Mouse (Mus musculus): ENCODE data around the gene Gpt2. TPM values are rescaled to one million over a fixed set of nuclear protein-coding genes. Genes with fewer than 3 reads are reported as not detected.

The Gpt2 gene
- total RNA-seq, 2 experiments from 2014 or later, result 50.3 to 70.2 TPM

DNA sequence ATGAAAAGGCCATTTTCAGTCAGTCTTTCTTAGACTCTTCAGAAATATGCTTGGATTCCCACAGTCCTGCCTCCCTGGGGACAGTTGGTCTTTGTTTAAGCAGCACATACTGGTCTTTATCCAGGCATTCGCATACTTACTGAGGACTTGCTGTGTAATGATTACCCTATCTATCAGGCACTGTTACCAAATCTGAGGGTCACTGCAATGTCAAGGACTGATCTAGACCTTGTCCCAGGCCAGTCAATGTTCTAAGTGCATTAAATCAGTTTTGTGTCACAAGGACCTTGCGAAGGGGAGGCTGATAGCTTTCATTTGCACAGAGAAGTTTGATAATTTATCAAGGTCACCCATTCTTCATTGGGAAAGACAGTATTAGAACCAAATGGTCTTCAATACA, 14.0 kb upstream of the Gpt2 start:
- DNase-seq (ENCODE audit: low spot score in 2 of 2), result no peak
- intact Hi-C loops (cut with DNase I), result no loop called here

DNA sequence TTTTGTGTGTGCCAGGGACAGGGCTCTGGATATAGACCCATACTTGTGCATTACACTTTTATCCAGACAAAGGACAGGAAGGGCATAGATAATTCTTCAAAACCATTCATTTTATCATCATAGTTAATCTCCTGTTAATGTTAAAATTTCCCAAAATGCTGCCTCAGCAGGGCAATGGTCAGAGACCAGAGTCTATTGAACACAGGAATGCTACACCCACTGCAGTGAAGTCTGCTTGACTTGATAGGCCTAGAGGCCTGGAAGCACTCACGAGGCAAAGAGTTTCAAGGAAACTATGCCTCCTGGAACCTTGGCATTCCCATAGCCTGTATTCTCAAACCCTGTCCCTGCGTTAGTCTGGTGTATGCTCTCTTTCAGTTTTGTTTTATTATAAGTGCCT, 12.7 kb upstream of the Gpt2 start:
- intact Hi-C loops (cut with DNase I), result no loop called here

DNA sequence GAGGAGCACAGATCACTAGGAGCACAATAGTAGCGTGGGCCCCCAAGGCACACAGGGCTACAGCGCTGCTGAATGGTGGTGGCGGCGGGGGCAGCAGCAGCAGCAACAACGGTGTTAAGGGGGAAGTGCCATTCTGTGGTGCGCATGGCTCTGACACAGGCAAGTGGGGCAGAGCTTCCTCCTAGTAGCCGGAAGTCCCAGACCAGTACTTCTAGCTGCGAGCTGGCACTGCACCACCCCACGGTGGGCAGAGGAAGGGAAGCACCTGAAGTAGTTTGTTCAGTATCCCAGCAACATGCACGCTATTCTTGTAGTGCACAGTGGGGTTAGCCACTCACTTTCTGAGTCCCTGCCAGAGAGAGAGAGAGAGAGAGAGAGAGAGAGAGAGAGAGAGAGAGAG, 10.5 kb upstream of the Gpt2 start:
- peak; percentile 21 to 50 for DNase-seq (ENCODE audit: low spot score in 2 of 2)
- intact Hi-C loops (cut with DNase I), result no loop called here

More for the DNA sequence above, 12.7 kb upstream of the Gpt2 start:
- no peak for DNase-seq (ENCODE audit: low spot score in 2 of 2)

DNA sequence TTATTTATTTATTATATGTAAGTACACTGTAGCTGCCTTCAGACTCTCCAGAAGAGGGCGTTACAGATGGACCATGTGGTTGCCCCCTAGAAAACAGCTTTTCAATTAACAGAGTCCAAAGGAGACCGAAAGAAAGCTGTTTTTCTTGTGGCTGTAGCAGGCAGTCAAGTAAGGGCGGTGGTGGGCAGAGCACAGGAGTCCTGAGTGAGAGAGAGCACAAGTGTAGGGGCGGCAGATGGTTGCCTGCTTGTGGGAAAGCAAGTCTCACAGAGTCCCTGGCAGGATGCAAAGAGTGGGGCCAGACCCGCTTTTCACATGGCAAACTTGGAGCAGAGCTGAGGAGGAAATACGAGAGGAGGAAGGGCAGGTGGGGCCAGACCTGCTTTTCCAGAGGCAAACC, 9.9 kb upstream of the Gpt2 start:
- intact Hi-C loops (cut with DNase I), result no loop called here
- peak in 1 of 2 experiments; percentile 35 for DNase-seq (ENCODE audit: low spot score in 2 of 2)

DNA sequence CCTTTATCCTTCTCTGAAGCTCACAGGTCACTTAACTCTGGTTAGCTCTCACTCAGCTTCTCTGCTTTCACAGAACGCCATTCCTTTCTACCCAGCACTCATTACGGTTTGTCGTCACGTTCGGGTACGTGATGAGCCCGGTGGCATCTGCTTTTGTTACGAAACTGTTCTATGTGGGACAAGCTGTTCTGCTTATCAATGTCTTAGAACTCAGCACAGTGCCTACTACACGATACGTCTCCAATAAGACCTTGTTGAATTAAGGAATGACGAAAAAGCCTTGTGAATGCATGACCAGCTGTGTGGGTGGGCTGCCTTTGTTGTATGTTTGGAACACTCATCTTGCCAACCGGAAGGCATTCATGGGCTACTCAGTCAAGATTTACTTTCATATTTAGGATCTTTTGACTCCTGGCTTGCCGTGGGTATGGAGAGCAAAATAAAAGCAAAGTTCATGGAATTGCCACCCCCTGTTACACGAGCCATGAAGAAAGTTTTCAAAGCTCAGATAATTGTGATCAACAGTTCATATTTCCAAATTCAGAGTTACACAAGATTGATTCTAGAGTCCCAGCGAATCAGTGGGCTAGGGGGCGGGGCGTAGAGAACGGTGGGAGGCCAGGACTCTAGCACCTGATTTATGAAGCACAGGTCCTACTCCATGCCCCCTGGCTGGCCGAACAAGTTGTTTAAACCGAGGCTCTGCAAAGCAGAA, 4.3 kb upstream of the Gpt2 start:
- DNase-seq (ENCODE audit: low spot score in 2 of 2), result peak in 1 of 2 experiments; percentile 28
- intact Hi-C loops (cut with DNase I), result no loop called here

DNA sequence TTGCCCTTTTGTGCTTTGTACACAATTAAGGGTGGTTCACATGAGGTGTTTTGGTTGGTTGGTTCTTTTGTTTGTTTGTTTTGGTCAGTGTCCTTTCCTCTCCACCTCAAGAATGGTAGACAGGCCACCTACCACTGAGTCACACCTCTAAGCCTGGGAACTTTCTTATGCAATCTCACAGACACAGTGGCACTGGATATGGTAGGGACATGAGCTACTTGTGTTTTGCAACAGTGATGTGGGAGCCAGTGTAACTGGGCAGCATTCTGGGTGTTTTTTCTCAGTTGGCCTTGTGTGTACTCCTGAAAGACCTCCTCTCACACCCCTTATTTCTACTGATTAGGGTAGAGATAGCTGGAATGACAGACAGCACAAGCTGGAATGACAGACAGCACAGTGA, 3.7 kb upstream of the Gpt2 start:
- intact Hi-C loops (cut with DNase I), result no loop called here
- DNase-seq (ENCODE audit: low spot score in 2 of 2), result no peak

DNA sequence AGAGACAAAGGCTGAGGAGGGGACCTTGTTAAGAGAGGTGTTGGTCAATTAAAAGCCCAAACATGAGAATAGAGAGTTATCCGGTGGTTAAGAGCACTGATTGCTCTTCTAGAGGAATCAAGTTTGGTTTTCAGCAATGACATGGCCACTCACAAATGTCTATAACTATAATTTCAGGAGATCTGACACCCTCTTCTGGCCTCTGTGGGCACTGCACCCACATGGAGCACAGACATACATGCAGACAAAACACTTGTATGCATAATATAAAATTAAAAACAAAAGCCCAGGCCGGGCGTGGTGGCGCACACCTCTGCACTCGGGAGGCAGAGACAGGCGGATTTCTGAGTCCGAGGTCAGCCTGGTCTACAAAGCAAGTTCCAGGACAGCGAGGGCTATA, 2.8 kb upstream of the Gpt2 start:
- DNase-seq (ENCODE audit: low spot score in 2 of 2), result no peak
- intact Hi-C loops (cut with DNase I), result no loop called here

DNA sequence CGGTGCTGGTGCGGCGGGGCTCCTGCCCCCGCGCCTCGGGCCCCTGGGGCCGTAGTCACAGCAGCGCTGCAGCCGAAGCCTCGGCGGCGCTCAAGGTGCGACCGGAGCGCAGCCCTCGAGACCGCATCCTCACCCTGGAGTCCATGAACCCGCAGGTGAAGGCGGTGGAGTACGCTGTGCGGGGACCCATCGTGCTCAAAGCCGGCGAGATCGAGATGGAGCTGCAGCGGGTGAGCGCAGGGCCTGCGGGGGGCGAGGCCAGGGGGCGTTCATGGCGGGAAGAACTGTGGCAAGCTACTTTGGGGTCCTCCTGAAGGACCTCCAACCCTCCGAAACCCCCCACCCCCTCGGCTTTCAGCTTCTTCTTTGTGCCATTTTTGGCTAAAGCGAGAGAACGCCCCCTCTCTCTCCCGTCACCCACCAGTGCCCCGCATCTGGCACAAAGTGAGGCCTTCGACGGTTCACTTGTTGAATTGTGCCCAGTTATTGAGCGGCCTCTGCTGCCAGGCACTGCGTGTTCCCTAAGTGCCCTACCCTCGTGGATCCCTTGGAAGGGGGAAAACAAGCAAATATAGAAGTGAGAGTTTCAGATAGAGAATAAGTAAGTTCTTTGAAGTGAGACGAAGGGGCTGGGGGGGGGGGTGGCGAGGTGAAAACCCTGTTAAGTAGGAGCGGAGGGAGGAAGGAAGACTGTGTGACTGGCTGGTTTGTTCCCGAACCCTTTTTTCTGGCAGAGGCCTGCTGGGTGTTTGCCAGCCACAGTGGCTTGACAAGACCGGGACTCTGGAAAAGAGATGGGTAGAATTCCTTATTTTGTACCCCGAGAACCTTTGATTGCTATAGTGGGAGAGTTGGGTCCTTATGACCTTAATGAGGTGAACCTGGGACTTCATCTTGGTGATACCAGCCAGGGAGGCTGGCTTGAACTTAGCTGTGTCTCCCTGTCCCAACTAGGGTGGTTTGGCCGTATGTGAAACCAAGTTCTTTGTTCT, 860 bp downstream of the Gpt2 start:
- intact Hi-C loops (cut with DNase I), result no loop called here
- DNase-seq (ENCODE audit: low spot score in 2 of 2), result peak; percentile 58 to 62

DNA sequence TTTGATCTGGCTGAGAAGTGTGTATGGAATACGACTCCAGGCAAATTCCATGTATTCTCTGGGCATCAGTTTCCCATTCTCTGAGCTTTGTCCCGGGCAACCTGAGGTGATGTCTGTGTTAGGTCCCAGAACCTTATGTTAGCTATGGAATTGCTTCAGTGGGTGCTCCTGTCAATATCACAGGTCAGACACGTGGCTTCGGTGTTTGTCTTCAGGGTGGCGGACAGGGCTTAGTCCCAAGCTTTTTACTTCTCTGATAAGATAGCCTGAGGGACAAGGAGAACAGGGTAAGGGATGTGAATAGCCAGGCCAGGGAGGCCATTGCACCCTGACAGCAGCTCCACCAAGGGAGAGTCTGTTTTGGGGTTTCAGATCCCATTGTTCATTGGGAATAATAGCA, 3.7 kb downstream of the Gpt2 start:
- intact Hi-C loops (cut with DNase I), result no loop called here
- no peak for DNase-seq (ENCODE audit: low spot score in 2 of 2)

DNA sequence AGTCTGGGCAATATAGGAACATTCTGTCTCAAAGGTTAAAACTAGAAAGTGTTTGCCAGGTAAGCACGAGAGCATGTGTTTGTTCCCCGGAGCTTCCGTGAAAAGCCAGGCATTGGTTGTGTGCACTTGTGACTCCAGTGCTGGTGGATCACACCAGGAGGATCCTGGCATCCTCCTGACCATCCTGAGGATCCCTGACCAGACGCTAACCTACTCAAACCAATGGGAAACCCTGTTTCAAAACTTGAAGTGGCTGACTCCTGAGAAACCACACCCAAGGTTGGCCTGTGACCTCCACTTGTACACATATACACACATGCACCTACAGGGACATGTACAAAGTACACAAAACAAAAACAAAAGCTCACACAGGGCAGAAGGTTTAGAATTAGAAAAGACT, 4.4 kb downstream of the Gpt2 start:
- no peak for DNase-seq (ENCODE audit: low spot score in 2 of 2)
- intact Hi-C loops (cut with DNase I), result no loop called here

DNA sequence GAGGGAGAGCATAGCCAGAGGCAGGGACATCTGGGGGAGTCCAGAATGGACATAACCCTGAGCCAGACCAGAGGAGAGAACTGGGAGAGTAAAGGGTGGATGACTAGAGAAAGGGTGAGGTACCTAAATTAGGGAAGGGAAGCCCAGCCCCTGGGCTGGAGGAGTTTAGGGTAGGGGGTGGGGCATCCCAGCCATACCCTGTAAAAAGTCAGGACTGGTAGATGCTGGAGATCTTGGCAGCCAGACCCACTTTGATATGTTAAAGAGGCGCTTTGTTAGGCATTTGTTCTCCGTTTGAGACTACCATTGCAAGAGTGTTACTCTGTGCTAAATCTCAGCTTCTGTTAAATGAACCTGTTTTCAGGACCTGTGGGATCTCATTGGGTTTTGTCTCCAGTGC, 6.2 kb downstream of the Gpt2 start:
- DNase-seq (ENCODE audit: low spot score in 2 of 2), result no peak
- intact Hi-C loops (cut with DNase I), result no loop called here

DNA sequence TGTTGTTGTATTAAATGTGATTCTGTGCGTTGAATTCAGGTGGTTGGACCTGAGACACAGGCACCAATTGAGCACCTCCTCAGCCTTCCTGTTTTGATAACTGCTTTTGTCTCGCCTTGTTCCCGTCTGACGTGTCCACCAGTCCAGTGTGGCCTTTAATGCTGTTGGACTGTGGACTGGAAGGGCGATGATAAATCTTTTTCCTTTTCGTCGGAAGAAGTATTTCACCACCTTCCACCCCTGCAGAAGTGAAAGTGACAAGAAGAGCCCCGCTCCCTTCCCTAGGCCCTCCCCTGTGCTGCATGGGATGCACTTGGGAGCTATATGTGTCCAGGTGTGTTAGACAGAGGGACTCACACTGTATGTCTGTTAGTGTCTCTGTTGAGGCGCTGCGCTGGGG, 8.1 kb downstream of the Gpt2 start:
- DNase-seq (ENCODE audit: low spot score in 2 of 2), result no peak
- intact Hi-C loops (cut with DNase I), result no loop called here

DNA sequence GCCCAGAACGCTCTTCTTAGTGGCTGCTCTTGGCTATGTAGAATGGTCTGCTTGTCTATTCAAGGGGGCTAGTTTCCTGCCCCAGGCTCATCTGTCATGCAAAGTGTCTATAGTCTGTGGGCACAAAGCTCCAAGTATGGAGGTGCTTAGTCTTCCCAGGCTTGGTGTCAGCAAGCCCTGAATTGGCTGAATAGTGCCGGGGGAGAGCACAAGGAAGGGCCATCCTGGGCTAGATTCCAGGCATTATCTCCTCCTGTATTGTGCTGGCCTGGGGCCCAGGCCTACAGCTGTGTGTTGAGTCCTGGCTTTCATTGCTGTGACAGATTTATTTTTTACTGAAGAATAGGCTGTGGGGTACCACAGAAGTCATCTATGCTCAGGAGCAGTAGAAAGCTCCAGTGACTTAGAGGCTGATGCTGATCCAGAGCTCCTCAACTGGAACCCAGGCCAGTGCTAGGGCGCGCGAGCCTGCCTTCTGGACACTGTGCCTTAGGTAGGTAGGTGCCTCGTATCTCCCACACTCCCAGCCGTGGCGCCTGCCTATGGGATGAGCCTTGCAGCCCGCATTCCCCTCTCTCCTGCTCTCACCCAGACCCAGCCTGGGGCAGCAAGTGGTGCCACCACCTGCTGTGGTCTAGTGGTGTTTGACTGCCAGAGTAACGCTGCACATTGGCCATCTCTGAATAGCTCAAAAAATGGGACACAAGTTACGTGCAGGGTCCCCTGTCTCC, 8.7 kb downstream of the Gpt2 start:
- intact Hi-C loops (cut with DNase I), result no loop called here
- peak; percentile 43 to 58 for DNase-seq (ENCODE audit: low spot score in 2 of 2)

DNA sequence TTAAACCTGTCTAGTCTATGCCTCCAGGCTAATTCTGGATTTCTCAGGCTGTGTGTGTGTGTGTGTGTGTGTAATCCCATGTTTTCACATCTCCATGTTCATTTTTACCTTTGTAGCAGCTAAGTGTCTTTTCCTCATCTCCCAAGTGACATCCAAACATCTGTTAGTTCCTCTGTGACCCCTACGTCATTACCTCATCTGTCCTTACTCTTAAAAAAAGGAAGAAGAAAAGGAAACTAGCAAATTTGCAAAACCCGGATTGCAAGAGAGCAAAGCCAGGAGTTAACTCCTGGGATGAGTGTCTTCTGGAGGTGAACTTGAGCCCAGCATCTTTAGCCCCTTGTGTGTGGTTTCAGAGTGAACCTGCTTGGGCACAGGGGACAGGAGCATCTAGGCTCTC, 10.0 kb downstream of the Gpt2 start:
- DNase-seq (ENCODE audit: low spot score in 2 of 2), result no peak
- intact Hi-C loops (cut with DNase I), result no loop called here

DNA sequence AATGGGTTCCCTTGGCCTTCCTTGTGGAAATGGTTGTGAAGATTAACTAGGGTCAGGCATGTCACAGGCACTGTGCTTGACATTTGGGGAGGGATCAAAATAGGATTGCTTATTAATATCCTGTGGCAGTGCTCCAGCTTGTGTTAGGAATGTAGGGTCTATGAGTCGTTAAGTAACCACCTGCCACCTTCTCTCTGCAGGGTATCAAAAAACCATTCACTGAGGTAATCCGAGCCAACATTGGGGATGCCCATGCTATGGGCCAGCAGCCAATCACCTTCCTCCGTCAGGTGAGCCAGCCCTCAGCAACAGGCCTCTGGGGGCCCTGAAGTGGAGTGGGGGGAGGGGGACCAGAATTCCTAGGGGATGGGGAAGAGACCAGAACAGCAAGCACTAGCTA, 10.7 kb downstream of the Gpt2 start:
- intact Hi-C loops (cut with DNase I), result no loop called here
- no peak for DNase-seq (ENCODE audit: low spot score in 2 of 2)

DNA sequence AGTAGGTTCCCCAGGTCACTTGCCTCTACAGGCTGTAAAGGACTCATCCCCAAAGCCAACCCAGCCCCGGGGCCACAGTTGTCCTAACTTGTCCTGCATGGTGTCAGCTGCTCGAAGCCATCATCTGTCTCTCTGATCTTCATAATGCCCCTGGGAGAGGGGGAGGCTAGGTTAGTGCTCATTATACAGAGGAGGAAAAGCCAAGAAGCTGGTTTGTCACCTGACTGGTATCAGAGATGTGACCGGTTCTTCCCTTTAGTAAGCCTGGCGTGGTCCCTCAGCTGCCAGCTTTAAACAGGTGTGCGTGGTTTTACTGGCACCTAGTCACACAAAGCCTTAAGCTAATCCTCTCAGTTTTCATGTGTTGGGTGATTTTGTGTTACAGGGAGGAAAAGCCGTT, 12.3 kb downstream of the Gpt2 start:
- no peak for DNase-seq (ENCODE audit: low spot score in 2 of 2)
- intact Hi-C loops (cut with DNase I), result no loop called here

DNA sequence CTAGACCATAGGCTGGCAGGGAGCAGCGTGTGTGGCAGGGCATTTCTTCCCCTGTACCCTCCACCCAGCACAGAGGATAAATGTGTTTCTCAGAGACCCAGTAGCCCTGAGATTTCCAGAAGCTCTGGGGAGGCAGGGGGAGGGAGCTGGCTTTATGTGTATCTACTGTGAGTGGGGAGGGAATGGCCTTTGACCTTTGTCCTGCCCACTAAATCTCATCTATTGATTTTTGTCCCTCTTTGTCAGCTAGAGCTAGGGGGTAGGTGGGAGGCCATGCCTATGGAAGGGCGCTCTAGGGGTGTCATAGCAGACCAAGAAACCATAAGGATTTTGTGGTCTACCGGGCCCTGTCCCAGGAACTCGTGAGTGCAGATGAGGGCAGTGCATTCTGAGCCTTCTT, 14.2 kb downstream of the Gpt2 start:
- DNase-seq (ENCODE audit: low spot score in 2 of 2), result no peak
- intact Hi-C loops (cut with DNase I), result no loop called here

DNA sequence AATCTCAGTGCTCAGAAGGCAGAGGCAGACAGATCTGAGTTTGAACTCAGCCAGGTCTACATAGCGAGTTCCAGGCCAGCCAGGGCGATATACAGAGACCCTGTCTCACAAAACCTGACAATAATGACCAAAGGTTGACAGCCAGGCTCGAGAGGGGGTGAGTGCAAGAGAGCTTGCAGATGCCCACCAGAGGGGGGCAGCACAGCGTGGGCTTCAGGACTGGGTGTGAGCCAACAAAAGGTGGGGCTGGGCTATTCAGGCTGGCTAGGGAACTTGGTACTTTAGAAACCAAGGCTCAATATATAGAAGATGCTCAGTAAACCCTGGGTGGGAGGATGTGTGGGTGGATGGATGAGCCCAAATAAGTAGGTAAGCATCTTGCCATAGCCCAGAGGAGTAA, 16.3 kb downstream of the Gpt2 start:
- no peak for DNase-seq (ENCODE audit: low spot score in 2 of 2)
- intact Hi-C loops (cut with DNase I), result no loop called here

DNA sequence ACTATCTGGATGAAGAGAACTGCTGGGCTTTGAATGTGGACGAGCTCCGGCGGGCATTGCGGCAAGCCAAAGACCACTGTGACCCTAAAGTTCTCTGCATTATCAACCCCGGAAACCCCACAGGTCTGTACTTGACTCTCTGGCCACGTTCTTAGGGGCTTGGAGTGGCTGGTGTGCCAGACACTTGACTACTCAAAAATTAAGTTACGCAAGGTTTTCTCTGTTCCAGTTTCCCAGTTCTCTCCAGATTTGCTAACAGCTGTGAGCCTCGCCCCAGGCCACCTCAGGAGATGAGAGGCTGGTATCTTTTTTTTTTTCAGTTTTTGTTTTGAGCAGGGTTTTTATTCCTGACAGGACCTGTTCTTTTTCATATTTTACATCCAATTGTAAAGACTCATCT, 19.9 kb downstream of the Gpt2 start:
- no peak for DNase-seq (ENCODE audit: low spot score in 2 of 2)
- intact Hi-C loops (cut with DNase I), result no loop called here

DNA sequence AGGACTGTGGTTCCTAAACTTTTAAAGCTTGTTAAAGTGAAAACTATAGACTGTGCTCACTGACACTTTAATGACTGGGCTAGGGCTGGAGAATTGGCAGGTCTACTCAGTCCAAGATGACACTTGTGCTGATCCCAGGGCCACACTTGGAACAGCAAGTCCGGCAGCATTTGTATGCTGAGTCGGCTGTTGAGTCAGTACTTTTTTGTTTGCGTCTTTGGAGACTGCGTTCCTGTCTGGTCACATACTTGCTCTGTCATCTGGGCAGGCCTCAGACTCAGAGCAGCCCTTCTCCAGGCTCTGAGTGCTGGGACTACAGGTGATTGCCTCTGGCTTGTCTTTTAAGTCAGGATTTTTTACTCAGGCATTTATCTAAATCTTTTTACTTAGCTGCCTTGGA, 20.9 kb downstream of the Gpt2 start:
- DNase-seq (ENCODE audit: low spot score in 2 of 2), result no peak
- intact Hi-C loops (cut with DNase I), result no loop called here
